Mouse (Mus musculus) CH12.LX (cell line): ENCODE measurements at regions not wholly inside any gene's neighbourhood (a gene's known extent, or its start where the extent isn't known, plus 50 kb on each side); places are given as distances from the start of the nearest gene placed in this dataset.

Source experiments
- DNase-seq: peaks from one replicate; pipeline ENCODE4 v3.0.0-alpha.2; 2013; ENCODE audit errors: extremely low read depth
- H3K27ac ChIP-seq: 2 replicates; pipeline ENCODE4 v1.5.1; 2012; ENCODE audit warnings: low read depth, mild to moderate bottlenecking, control low read depth, moderate library complexity; ENCODE audit not compliant: insufficient read depth
- H3K27me3 ChIP-seq: replicated peaks from 2 replicates; pipeline ENCODE3; 2012; ENCODE audit warnings: inconsistent platforms
- H3K36me3 ChIP-seq, 2 experiments: replicated peaks in 1 of 2; 2 replicates each; pipeline versions ENCODE3 to v1.6.1; 2012; ENCODE audit warnings: inconsistent platforms in 1 of 2, low read length in 1 of 2, mild to moderate bottlenecking in 1 of 2, mixed read lengths in 1 of 2, moderate library complexity in 1 of 2; ENCODE audit not compliant: control insufficient read depth in 1 of 2, insufficient read depth in 1 of 2
- H3K4me1 ChIP-seq, 2 experiments: 2 replicates each; pipeline ENCODE4 v1.6.1; 2012; ENCODE audit warnings: inconsistent platforms in 1 of 2, moderate library complexity in 1 of 2; ENCODE audit not compliant: insufficient read depth in 2 of 2, control insufficient read depth in 1 of 2
- H3K4me2 ChIP-seq: 2 replicates; pipeline ENCODE4 v1.6.1; 2012; ENCODE audit warnings: low read depth, mild to moderate bottlenecking, control low read depth; ENCODE audit not compliant: poor library complexity, insufficient read depth, severe bottlenecking
- H3K4me3 ChIP-seq, 3 experiments: fragments of 150-350 bp in 1 of 3; sonication (generic) in 1 of 3; replicated peaks in 1 of 3; 2 replicates each; pipeline versions ENCODE3 to v1.5.1; 2011 to 2012; ENCODE audit warnings: low read depth in 2 of 3, low read length in 2 of 3, mild to moderate bottlenecking in 2 of 3, moderate library complexity in 2 of 3, control low read depth in 1 of 3, improper control_type of control experiment in 1 of 3, inconsistent platforms in 1 of 3, mixed read lengths in 1 of 3; ENCODE audit not compliant: poor library complexity in 1 of 3
- H3K79me2 ChIP-seq: replicated peaks from 2 replicates; pipeline ENCODE4 v1.6.1; 2012; ENCODE audit warnings: mild to moderate bottlenecking, moderate library complexity; ENCODE audit not compliant: control insufficient read depth, poor library complexity, insufficient read depth, severe bottlenecking; ENCODE audit errors: extremely low read depth
- H3K9ac ChIP-seq: 2 replicates; pipeline ENCODE4 v1.6.1; 2012; ENCODE audit warnings: low read depth, mild to moderate bottlenecking, control low read depth, moderate library complexity; ENCODE audit not compliant: insufficient read depth
- H3K9me3 ChIP-seq: replicated peaks from 2 replicates; pipeline ENCODE3; 2012; ENCODE audit warnings: low read length, inconsistent platforms, mixed read lengths
- E2F4 ChIP-seq: IDR thresholded peaks from 2 replicates; pipeline ENCODE4 v1.6.1; 2011; ENCODE audit warnings: low read depth, low read length, improper control_type of control experiment; ENCODE audit not compliant: insufficient replicate concordance
- ELF1 ChIP-seq: IDR thresholded peaks from 2 replicates; pipeline ENCODE4 v1.6.1; 2014; ENCODE audit warnings: low read depth, mild to moderate bottlenecking, inconsistent platforms, low read length, improper control_type of control experiment
- EP300 ChIP-seq: IDR thresholded peaks from 2 replicates; pipeline ENCODE4 v1.6.1; 2011; ENCODE audit warnings: low read length, improper control_type of control experiment
- ETS1 ChIP-seq: conservative IDR thresholded peaks from 2 replicates; pipeline ENCODE4 v1.6.1; 2012; ENCODE audit warnings: low read depth, mild to moderate bottlenecking, inconsistent platforms, low read length, improper control_type of control experiment, moderate library complexity
- GABPA ChIP-seq: IDR thresholded peaks from 2 replicates; pipeline ENCODE4 v1.6.1; 2012; ENCODE audit warnings: low read depth, low read length, improper control_type of control experiment, inconsistent platforms; ENCODE audit not compliant: insufficient replicate concordance
- HCFC1 ChIP-seq: IDR thresholded peaks from 2 replicates; pipeline ENCODE4 v1.6.1; 2012; ENCODE audit warnings: low read depth, mild to moderate bottlenecking, inconsistent platforms, low read length, improper control_type of control experiment
- JUN ChIP-seq: IDR thresholded peaks from 2 replicates; pipeline ENCODE4 v1.6.1; 2011; ENCODE audit warnings: low read depth, mild to moderate bottlenecking, low read length, improper control_type of control experiment, moderate library complexity; ENCODE audit not compliant: insufficient read depth
- KAT2A ChIP-seq: IDR thresholded peaks from 2 replicates; pipeline ENCODE4 v1.6.1; 2012; ENCODE audit warnings: low read length, improper control_type of control experiment, inconsistent platforms; ENCODE audit not compliant: insufficient replicate concordance
- MAFK ChIP-seq: IDR thresholded peaks from 2 replicates; pipeline ENCODE4 v1.6.1; 2011; ENCODE audit warnings: low read length, improper control_type of control experiment; ENCODE audit not compliant: insufficient replicate concordance
- MAX ChIP-seq: IDR thresholded peaks from 2 replicates; pipeline ENCODE4 v1.6.1; 2011; ENCODE audit warnings: low read length, improper control_type of control experiment
- MXI1 ChIP-seq: IDR thresholded peaks from 2 replicates; pipeline ENCODE4 v1.6.1; 2011; ENCODE audit warnings: mild to moderate bottlenecking, low read depth, low read length, improper control_type of control experiment
- NRF1 ChIP-seq: IDR thresholded peaks from 2 replicates; pipeline ENCODE4 v1.6.1; 2014; ENCODE audit warnings: low read depth, mild to moderate bottlenecking, inconsistent platforms, low read length, improper control_type of control experiment, moderate library complexity
- PAX5 ChIP-seq: IDR thresholded peaks from 2 replicates; pipeline ENCODE4 v1.6.1; 2012; ENCODE audit warnings: low read length, inconsistent platforms, mixed read lengths
- POLR2A ChIP-seq: IDR thresholded peaks from 2 replicates; pipeline ENCODE4 v1.6.1; 2011; ENCODE audit warnings: low read depth, mild to moderate bottlenecking, improper control_type of control experiment, low read length
- POLR2AphosphoS2 ChIP-seq: IDR thresholded peaks from 2 replicates; pipeline ENCODE4 v1.6.1; 2011; ENCODE audit warnings: low read depth, low read length, improper control_type of control experiment
- RAD21 ChIP-seq: IDR thresholded peaks from 2 replicates; pipeline ENCODE4 v1.6.1; 2011; ENCODE audit warnings: low read depth, mild to moderate bottlenecking, low read length, improper control_type of control experiment, moderate library complexity
- RCOR1 ChIP-seq: conservative IDR thresholded peaks from 2 replicates; pipeline ENCODE4 v1.6.1; 2012; ENCODE audit warnings: low read depth, mild to moderate bottlenecking, inconsistent platforms, low read length, improper control_type of control experiment
- SIN3A ChIP-seq: IDR thresholded peaks from 2 replicates; pipeline ENCODE4 v1.6.1; 2012; ENCODE audit warnings: low read length, improper control_type of control experiment, inconsistent platforms
- TCF12 ChIP-seq: IDR thresholded peaks from 2 replicates; pipeline ENCODE4 v1.6.1; 2014; ENCODE audit warnings: low read depth, mild to moderate bottlenecking, inconsistent platforms, low read length, improper control_type of control experiment
- ZC3H11A ChIP-seq: IDR thresholded peaks from 2 replicates; pipeline ENCODE4 v1.6.1; 2012; ENCODE audit warnings: low read depth, mild to moderate bottlenecking, inconsistent platforms, low read length, improper control_type of control experiment
- ZKSCAN1 ChIP-seq: IDR thresholded peaks from 2 replicates; pipeline ENCODE4 v1.6.1; 2012; ENCODE audit warnings: low read depth, inconsistent platforms, low read length, improper control_type of control experiment, borderline replicate concordance
- ZMIZ1 ChIP-seq: IDR thresholded peaks from 2 replicates; pipeline ENCODE4 v1.6.1; 2012; ENCODE audit warnings: low read depth, mild to moderate bottlenecking, inconsistent platforms, low read length, improper control_type of control experiment
- ZNF384 ChIP-seq: IDR thresholded peaks from 2 replicates; pipeline ENCODE4 v1.6.1; 2012; ENCODE audit warnings: low read depth, low read length, improper control_type of control experiment, inconsistent platforms
- dilution Hi-C: fragments of 300-500 bp; cut with MboI; formaldehyde crosslinking; loops from 2 replicates; pipeline ENCODE4 v1.14.3; 2020; ENCODE audit warnings: low sequenced_read_pairs; ENCODE audit not compliant: extremely low pct_unique_long_range_greater_than_20kb, extremely low pct_ligation_motif_present
- in situ Hi-C: fragments of 300-500 bp; cut with MboI; formaldehyde crosslinking; loops from 3 replicates; pipeline ENCODE4 v1.14.3; 2019; ENCODE audit warnings: low sequenced_read_pairs, low pct_ligation_motif_present, low pct_unique_long_range_greater_than_20kb, mixed read lengths

GRCm38 (mm10) chr4:22875392-22875791, 387.2 kb upstream of the Pou3f2 start (continued):
- TF ChIP-seq E2F4, result no peak

GRCm38 (mm10) chr4:22836124-22836445, 347.9 kb upstream of the Pou3f2 start:
- no peak overlapping the region for H3K27ac ChIP-seq
- no peaks in the 10 kb centered on the region for H3K36me3 ChIP-seq
- TF ChIP-seq NRF1, result no peak
- no peak for TF ChIP-seq MXI1
- TF ChIP-seq GABPA, result no peak
- TF ChIP-seq POLR2A, result no peak
- no peak for TF ChIP-seq MAFK
- TF ChIP-seq SIN3A, result no peak
- TF ChIP-seq ETS1, result no peak
- no peak for TF ChIP-seq EP300
- no peak for TF ChIP-seq PAX5
- TF ChIP-seq ELF1, result no peak
- TF ChIP-seq MAX, result no peak
- no peak for TF ChIP-seq ZMIZ1
- no peak for TF ChIP-seq ZC3H11A
- TF ChIP-seq RCOR1, result no peak
- TF ChIP-seq KAT2A, result no peak
- TF ChIP-seq JUN, result no peak
- TF ChIP-seq TCF12, result no peak
- TF ChIP-seq POLR2AphosphoS2, result no peak
- no peak overlapping the region for H3K4me3 ChIP-seq
- in situ Hi-C loops (no loop called here), dilution Hi-C loops (no loop called here)
- no peak overlapping the region for H3K9ac ChIP-seq
- H3K79me2 ChIP-seq, result no peaks in the 10 kb centered on the region
- no peaks in the 10 kb centered on the region for H3K27me3 ChIP-seq
- DNase-seq, result no peak
- no peaks in the 10 kb centered on the region for H3K4me1 ChIP-seq
- no peak overlapping the region for H3K4me2 ChIP-seq
- no peaks in the 10 kb centered on the region for H3K9me3 ChIP-seq

- no peaks in the 10 kb centered on the region for H3K9me3 ChIP-seq
- in situ Hi-C loops (no loop called here), dilution Hi-C loops (no loop called here)
- TF ChIP-seq RAD21, result no peak
- no peak for TF ChIP-seq PAX5
- TF ChIP-seq ELF1, result no peak
- no peak for TF ChIP-seq E2F4
- no peak for TF ChIP-seq ZC3H11A
- no peak for TF ChIP-seq HCFC1
- TF ChIP-seq ZKSCAN1, result no peak
- no peak for TF ChIP-seq ZNF384
- no peak overlapping the region for H3K4me2 ChIP-seq
- H3K27ac ChIP-seq, result no peak overlapping the region
- no peaks in the 10 kb centered on the region for H3K27me3 ChIP-seq
- no peaks in the 10 kb centered on the region for H3K79me2 ChIP-seq
- H3K9ac ChIP-seq, result no peak overlapping the region
- H3K36me3 ChIP-seq, result no peaks in the 10 kb centered on the region
- no peaks in the 10 kb centered on the region for H3K4me1 ChIP-seq
- H3K4me3 ChIP-seq, result no peak overlapping the region
- no peak for DNase-seq
Observed at GRCm38 (mm10) chr4:22835381-22836123, 347.4 kb upstream of the Pou3f2 start.
